Mouse (Mus musculus): Measurements from ENCODE around the gene Slc24a4.

- TF ChIP-seq POLR2A (IDR thresholded peaks at IDR 0.05; ENCODE audit: borderline replicate concordance, extremely low read depth, insufficient read depth, insufficient read length, poor library complexity, severe bottlenecking): no peak
- no peak for TF ChIP-seq CTCF (IDR thresholded peaks at IDR 0.05; ENCODE audit: borderline replicate concordance, extremely low read depth, insufficient read depth, insufficient read length)
These were observed 117.7 kb downstream of the Slc24a4 start for GRCm38 (mm10) chr12:102246226-102246625.

All from brain, embryonic 14.5 days (tissue).